ENCODE assay signal across 8 mouse cellular contexts in the genomic region with DNA sequence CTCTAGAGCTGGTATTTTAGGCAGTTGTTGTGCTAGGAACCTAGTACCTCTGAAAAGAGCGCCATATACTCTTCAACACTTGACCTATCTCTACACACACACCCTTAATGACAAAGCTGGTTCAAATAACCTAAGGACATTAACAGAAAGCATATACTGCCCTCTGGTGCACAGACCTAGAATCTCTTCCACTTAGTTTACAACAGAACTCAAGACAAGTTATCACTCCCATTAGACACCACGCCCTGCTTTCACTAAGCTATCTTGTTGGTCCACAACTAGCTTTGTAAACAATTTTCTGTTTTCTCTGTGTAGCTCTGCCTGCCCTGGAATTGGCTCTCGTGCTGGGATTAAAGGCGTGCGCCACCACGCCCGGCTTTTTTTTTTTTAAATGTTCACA. TPM values are rescaled to one million over a fixed set of nuclear protein-coding genes. Genes with fewer than 3 reads are reported as not detected.
DNase-seq lines count a peak whose midpoint lies in the region; ATAC-seq and TF ChIP-seq lines count a peak whose summit lies in the region.
"Had no signal": no experiment of that assay in that cellular context is flagged by ENCODE, and none has a peak within 500 bp of the region (broad histone marks: within the 10 kb centered on the region; RNA-seq: fewer than 3 reads in every experiment).

No protein-coding gene starts in this region.

- 95% methylated on average over 7 of the region's 7 CpGs for WGBS in hindbrain, embryonic 11.5 days
- 93% methylated on average over 7 of the region's 7 CpGs for WGBS in hindbrain, embryonic 10.5 days
- WGBS in intestine, postnatal 0 days, result 75% methylated on average over 7 of the region's 7 CpGs

- DNase-seq in hindbrain, embryonic 11.5 days (ENCODE audit: low spot score), result peak; percentile 55
- DNase-seq in hindbrain, embryonic 10.5 days (ENCODE audit: low spot score), result no peak
- no peak for DNase-seq in CH12.LX (ENCODE audit: extremely low read depth)
- no peak for DNase-seq in gastrocnemius, postnatal 14 days

- TF ChIP-seq EP300 in CH12.LX (IDR thresholded peaks at IDR 0.05; ENCODE audit: low read length), result no peak

- peaks cover 3% of the 10 kb centered on the region for H3K4me1 ChIP-seq in hindbrain, embryonic 11.5 days (replicated peaks; ENCODE audit: control insufficient read depth, insufficient read depth, low read length)
- H3K4me1 ChIP-seq in hindbrain, embryonic 10.5 days (replicated peaks), result peaks cover 29% of the 10 kb centered on the region
- peaks cover 5 to 32% of the 10 kb centered on the region in 2 experiments; a peak in 3 of 4 replicates for H3K4me1 ChIP-seq in CH12.LX (ENCODE audit: control insufficient read depth in 1 of 2, insufficient read depth in 2 of 2)
- H3K4me1 ChIP-seq in intestine, postnatal 0 days (replicated peaks; ENCODE audit: control insufficient read depth, insufficient read depth, low read length), result no peaks in the 10 kb centered on the region

- H3K9me3 ChIP-seq in hindbrain, embryonic 11.5 days (ENCODE audit: control insufficient read depth, low read length), result no peaks in the 10 kb centered on the region
- no peaks in the 10 kb centered on the region for H3K9me3 ChIP-seq in hindbrain, embryonic 10.5 days
- H3K9me3 ChIP-seq in CH12.LX (replicated peaks; ENCODE audit: low read length), result no peaks in the 10 kb centered on the region
- no peaks in the 10 kb centered on the region for H3K9me3 ChIP-seq in intestine, postnatal 0 days (ENCODE audit: control insufficient read depth)

- peak; percentile 26; the same call in 1 of the 2 replicates for TF ChIP-seq POLR2A in CH12.LX (IDR thresholded peaks at IDR 0.05; ENCODE audit: low read depth, low read length)

- no peak overlapping the region for H3K27ac ChIP-seq in hindbrain, embryonic 11.5 days (ENCODE audit: low read depth, low read length)
- no peak overlapping the region for H3K27ac ChIP-seq in hindbrain, embryonic 10.5 days
- no peak overlapping the region for H3K27ac ChIP-seq in CH12.LX (ENCODE audit: insufficient read depth, low read depth)
- no peak overlapping the region for H3K27ac ChIP-seq in intestine, postnatal 0 days (ENCODE audit: low read depth, low read length)

- no peak overlapping the region for H3K4me3 ChIP-seq in hindbrain, embryonic 11.5 days (ENCODE audit: low read depth, low read length)
- no peak overlapping the region for H3K4me3 ChIP-seq in hindbrain, embryonic 10.5 days
- no peak overlapping the region for H3K4me3 ChIP-seq in CH12.LX (replicated peaks in 1 of 3; ENCODE audit: low read depth in 2 of 3, low read length in 2 of 3, poor library complexity in 1 of 3)
- H3K4me3 ChIP-seq in intestine, postnatal 0 days (ENCODE audit: low read depth, low read length), result no peak overlapping the region

- no peak for ATAC-seq in hindbrain, embryonic 11.5 days (ENCODE audit: low FRiP score)
- ATAC-seq in activated CD4-positive, CD25-positive, alpha-beta regulatory T cell, adult 4 months, result peak; percentile 50
- ATAC-seq in intestine, postnatal 0 days, result no peak
- peak; percentile 71 for ATAC-seq in neutrophil, adult 5-6 weeks (ENCODE audit: extremely low read depth, insufficient number of reproducible peaks, low FRiP score, poor library complexity, severe bottlenecking)

- dilution Hi-C loops in CH12.LX (cut with MboI; ENCODE audit: extremely low pct_ligation_motif_present, extremely low pct_unique_long_range_greater_than_20kb, low sequenced_read_pairs), result no loop called here

- no peak overlapping the region for H3K9ac ChIP-seq in hindbrain, embryonic 11.5 days (ENCODE audit: low read depth, low read length)
- no peak overlapping the region for H3K9ac ChIP-seq in CH12.LX (ENCODE audit: insufficient read depth, low read depth)
- no peak overlapping the region for H3K9ac ChIP-seq in intestine, postnatal 0 days (ENCODE audit: low read depth, low read length)

- peak; percentile 59 for TF ChIP-seq RAD21 in CH12.LX (IDR thresholded peaks at IDR 0.05; ENCODE audit: low read depth, low read length)

- peaks cover 5% of the 10 kb centered on the region; the same call in 1 of the 2 replicates for H3K36me3 ChIP-seq in hindbrain, embryonic 11.5 days (ENCODE audit: control insufficient read depth, insufficient read depth, low read length)
- peaks cover 76% of the 10 kb centered on the region for H3K36me3 ChIP-seq in hindbrain, embryonic 10.5 days
- H3K36me3 ChIP-seq in CH12.LX (replicated peaks in 1 of 2; ENCODE audit: control insufficient read depth in 1 of 2, insufficient read depth in 1 of 2, low read length in 1 of 2), result peaks cover 56 to 78% of the 10 kb centered on the region in 2 experiments
- peaks cover 30% of the 10 kb centered on the region for H3K36me3 ChIP-seq in intestine, postnatal 0 days (ENCODE audit: control insufficient read depth, insufficient read depth)

- TF ChIP-seq CTCF in CH12.LX (conservative IDR thresholded peaks at IDR 0.05 in 1 of 2, IDR thresholded peaks at IDR 0.05 in 1 of 2; ENCODE audit: low read depth in 2 of 2, low read length in 2 of 2), result peak; percentile 29 to 69; a peak in 3 of 4 replicates
- peak; percentile 84 for TF ChIP-seq CTCF in intestine, postnatal 0 days (IDR thresholded peaks at IDR 0.05; ENCODE audit: low read depth)

- H3K79me2 ChIP-seq in CH12.LX (replicated peaks; ENCODE audit: control insufficient read depth, extremely low read depth, insufficient read depth, poor library complexity, severe bottlenecking), result peaks cover 31% of the 10 kb centered on the region

- in situ Hi-C loops in CH12.LX (cut with MboI; ENCODE audit: low pct_ligation_motif_present, low pct_unique_long_range_greater_than_20kb, low sequenced_read_pairs), result no loop called here

- H3K27me3 ChIP-seq in hindbrain, embryonic 11.5 days (ENCODE audit: control insufficient read depth, insufficient read depth, low read length), result no peaks in the 10 kb centered on the region
- H3K27me3 ChIP-seq in hindbrain, embryonic 10.5 days (ENCODE audit: insufficient read depth, poor library complexity, severe bottlenecking), result no peaks in the 10 kb centered on the region
- no peaks in the 10 kb centered on the region for H3K27me3 ChIP-seq in CH12.LX (replicated peaks)
- no peaks in the 10 kb centered on the region for H3K27me3 ChIP-seq in intestine, postnatal 0 days (replicated peaks; ENCODE audit: control insufficient read depth, insufficient read depth, low read length)

- intact Hi-C loops in gastrocnemius, postnatal 14 days (cut with DNase I; ENCODE audit: low total_unique reads), result loop anchor here (10.0 kb wide), 2 partner anchors 182 to 252 kb away; no protein-coding TSS in a partner anchor

- H3K4me2 ChIP-seq in hindbrain, embryonic 11.5 days (replicated peaks; ENCODE audit: low read depth, low read length), result no peak overlapping the region
- no peak overlapping the region for H3K4me2 ChIP-seq in CH12.LX (ENCODE audit: insufficient read depth, low read depth, poor library complexity, severe bottlenecking)
- no peak overlapping the region for H3K4me2 ChIP-seq in intestine, postnatal 0 days (replicated peaks; ENCODE audit: low read depth)

RNA-seq across cellular contexts. Expression of a gene that starts 5.7 kb away (rescaled TPM):
- polyA plus RNA-seq in hindbrain, embryonic 11.5 days (2014; fragmentation: Nextera tagmentation; extraction: Ambion mirVana), result 400 and 452 TPM in 2 replicates
- 414 and 452 TPM in 2 replicates for polyA plus RNA-seq in hindbrain, embryonic 10.5 days (2016; fragmentation: Nextera tagmentation; extraction: Ambion mirVana)
- total RNA-seq in CH12.LX (2012; rRNA removed) (238 and 304 TPM in 2 replicates), CH12.LX (2014; rRNA removed) (707 and 825 TPM in 2 replicates)
- polyA plus RNA-seq in CH12.LX (2012; ENCODE audit: insufficient read length, low read depth), result 392 and 452 TPM in 2 replicates
- polyA plus RNA-seq in activated CD4-positive, CD25-positive, alpha-beta regulatory T cell, adult 4 months (2017; shearing (Covaris generic)), result 10 to 100 TPM; 39.3 to 43.6 TPM
- polyA plus RNA-seq in intestine, postnatal 0 days (2015; fragmentation: Nextera tagmentation; extraction: Ambion mirVana), result 116 and 126 TPM in 2 replicates
- total RNA-seq in neutrophil, adult 5-6 weeks (2017), result 94.5 and 103 TPM in 2 replicates
- 10 to 100 TPM; 79.5 to 80.4 TPM for total RNA-seq in gastrocnemius, postnatal 14 days (2021)

RNA-seq across cellular contexts. Expression of a gene that starts 14.0 kb away (rescaled TPM):
- polyA plus RNA-seq in hindbrain, embryonic 11.5 days (2014; fragmentation: Nextera tagmentation; extraction: Ambion mirVana), result 186 and 191 TPM in 2 replicates
- 378 and 382 TPM in 2 replicates for polyA plus RNA-seq in hindbrain, embryonic 10.5 days (2016; fragmentation: Nextera tagmentation; extraction: Ambion mirVana)
- total RNA-seq in CH12.LX (2012; rRNA removed) (2,147 and 2,603 TPM in 2 replicates), CH12.LX (2014; rRNA removed) (236 and 269 TPM in 2 replicates)
- polyA plus RNA-seq in CH12.LX (2012; ENCODE audit: insufficient read length, low read depth), result 526 and 605 TPM in 2 replicates
- polyA plus RNA-seq in activated CD4-positive, CD25-positive, alpha-beta regulatory T cell, adult 4 months (2017; shearing (Covaris generic)), result 100 to 1,000 TPM; 460 to 740 TPM
- polyA plus RNA-seq in intestine, postnatal 0 days (2015; fragmentation: Nextera tagmentation; extraction: Ambion mirVana), result 419 and 467 TPM in 2 replicates
- total RNA-seq in neutrophil, adult 5-6 weeks (2017), result 325 and 398 TPM in 2 replicates
- 100 to 1,000 TPM; 613 to 657 TPM for total RNA-seq in gastrocnemius, postnatal 14 days (2021)

RNA-seq across cellular contexts. Expression of a gene that starts 17.3 kb away (rescaled TPM):
- 0.78 and 0.93 TPM in 2 replicates for polyA plus RNA-seq in hindbrain, embryonic 11.5 days (2014; fragmentation: Nextera tagmentation; extraction: Ambion mirVana)
- polyA plus RNA-seq in hindbrain, embryonic 10.5 days (2016; fragmentation: Nextera tagmentation; extraction: Ambion mirVana), result 2.6 and 4.3 TPM in 2 replicates
- total RNA-seq in CH12.LX (2012; rRNA removed) (12.3 and 17.7 TPM in 2 replicates), CH12.LX (2014; rRNA removed) (4.3 and 5.5 TPM in 2 replicates)
- 9.8 and 10.7 TPM in 2 replicates for polyA plus RNA-seq in CH12.LX (2012; ENCODE audit: insufficient read length, low read depth)
- 1 to 10 TPM in 1 of 2 experiments, not detected in 1; 1.2 TPM for polyA plus RNA-seq in activated CD4-positive, CD25-positive, alpha-beta regulatory T cell, adult 4 months (2017; shearing (Covaris generic))
- polyA plus RNA-seq in intestine, postnatal 0 days (2015; fragmentation: Nextera tagmentation; extraction: Ambion mirVana), result 74.3 and 75.5 TPM in 2 replicates
- 1.1 and 2.2 TPM in 2 replicates for total RNA-seq in neutrophil, adult 5-6 weeks (2017)
- 1 to 10 TPM; 2.5 to 4.1 TPM for total RNA-seq in gastrocnemius, postnatal 14 days (2021)

RNA-seq across cellular contexts. Expression of a gene that starts 24.0 kb away (rescaled TPM):
- polyA plus RNA-seq in hindbrain, embryonic 11.5 days (2014; fragmentation: Nextera tagmentation; extraction: Ambion mirVana), result not detected in 2 replicates
- 0.30 TPM in 1 of 2 replicates, not detected in the other for polyA plus RNA-seq in hindbrain, embryonic 10.5 days (2016; fragmentation: Nextera tagmentation; extraction: Ambion mirVana)
- not detected in 2 replicates for total RNA-seq in CH12.LX (2012; rRNA removed)
- not detected in 2 replicates for total RNA-seq in CH12.LX (2014; rRNA removed)
- 0.68 TPM in 1 of 2 replicates, not detected in the other for polyA plus RNA-seq in CH12.LX (2012; ENCODE audit: insufficient read length, low read depth)
- not detected for polyA plus RNA-seq in activated CD4-positive, CD25-positive, alpha-beta regulatory T cell, adult 4 months (2017; shearing (Covaris generic))
- 0.59 TPM in 1 of 2 replicates, not detected in the other for polyA plus RNA-seq in intestine, postnatal 0 days (2015; fragmentation: Nextera tagmentation; extraction: Ambion mirVana)
- not detected in 2 replicates for total RNA-seq in neutrophil, adult 5-6 weeks (2017)
- not detected for total RNA-seq in gastrocnemius, postnatal 14 days (2021)
- total RNA-seq: layer of hippocampus, postnatal 10 days had no signal

RNA-seq across cellular contexts. Expression of a gene that starts 24.1 kb away (rescaled TPM):
- polyA plus RNA-seq in hindbrain, embryonic 11.5 days (2014; fragmentation: Nextera tagmentation; extraction: Ambion mirVana), result 0.08 and 0.14 TPM in 2 replicates
- 0.44 and 0.96 TPM in 2 replicates for polyA plus RNA-seq in hindbrain, embryonic 10.5 days (2016; fragmentation: Nextera tagmentation; extraction: Ambion mirVana)
- total RNA-seq in CH12.LX (2012; rRNA removed) (0.17 TPM in 1 of 2 replicates, not detected in the other), CH12.LX (2014; rRNA removed) (not detected in 2 replicates)
- polyA plus RNA-seq in CH12.LX (2012; ENCODE audit: insufficient read length, low read depth), result not detected in 2 replicates
- not detected for polyA plus RNA-seq in activated CD4-positive, CD25-positive, alpha-beta regulatory T cell, adult 4 months (2017; shearing (Covaris generic))
- 0.12 and 0.30 TPM in 2 replicates for polyA plus RNA-seq in intestine, postnatal 0 days (2015; fragmentation: Nextera tagmentation; extraction: Ambion mirVana)
- total RNA-seq in neutrophil, adult 5-6 weeks (2017), result not detected in 2 replicates
- under 1 TPM in 1 of 2 experiments, not detected in 1; 0.13 TPM for total RNA-seq in gastrocnemius, postnatal 14 days (2021)

Comparison
In these comparisons a context has a peak if more than half of its experiments do, and no peak if none do; other contexts are left out.
1. ATAC-seq: peak in activated CD4-positive, CD25-positive, alpha-beta regulatory T cell, adult 4 months (single experiment) and neutrophil, adult 5-6 weeks (single experiment); none in hindbrain, embryonic 11.5 days (single experiment) and intestine, postnatal 0 days (single experiment).